Mouse (Mus musculus) embryo, embryonic 9.5 days (tissue): ENCODE results near the gene Apobec2.

ENCODE experiments used
- DNase-seq: peaks from one replicate; pipeline ENCODE4 v3.0.0-alpha.2; 2017; ENCODE audit errors: extremely low spot score

Gene Apobec2

DNA sequence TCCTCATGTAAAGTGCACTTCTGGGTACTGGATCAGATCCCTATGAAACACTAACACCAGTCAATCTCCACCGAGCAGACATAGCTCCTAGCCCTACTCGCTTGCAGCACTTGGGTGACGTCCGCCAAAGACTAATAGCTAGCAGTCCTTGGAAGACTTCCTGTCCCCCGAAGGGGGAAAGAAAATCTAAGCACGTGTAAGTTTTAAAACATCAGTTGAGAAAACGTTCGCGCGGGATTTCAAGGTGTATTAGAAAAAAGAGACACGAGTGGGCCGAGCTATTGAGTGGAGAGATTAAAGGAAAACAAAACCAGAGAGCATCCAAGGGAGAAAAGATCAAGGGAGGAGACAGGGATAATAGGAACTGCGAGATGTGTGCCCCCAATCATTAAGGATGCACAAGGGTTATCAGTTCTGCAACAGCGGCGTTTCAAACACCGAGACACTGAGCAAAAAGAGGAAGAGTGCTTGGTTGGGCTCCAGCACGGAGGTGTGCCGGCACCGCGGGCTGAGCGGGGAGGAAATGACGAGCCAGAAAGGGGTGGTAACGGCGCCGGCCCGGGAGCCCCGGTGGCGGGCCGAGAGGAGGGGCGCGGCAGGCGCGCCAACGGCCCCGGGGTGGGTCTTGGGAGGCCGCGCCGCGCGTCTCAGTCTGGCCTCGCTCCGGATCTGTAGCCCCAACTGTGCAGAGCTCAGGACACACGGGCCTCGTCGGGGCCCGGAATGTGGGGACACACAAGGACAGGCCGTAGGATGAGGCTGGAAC is 24.0 kb downstream of the Apobec2 start:
- DNase-seq: peak; percentile 77

DNA sequence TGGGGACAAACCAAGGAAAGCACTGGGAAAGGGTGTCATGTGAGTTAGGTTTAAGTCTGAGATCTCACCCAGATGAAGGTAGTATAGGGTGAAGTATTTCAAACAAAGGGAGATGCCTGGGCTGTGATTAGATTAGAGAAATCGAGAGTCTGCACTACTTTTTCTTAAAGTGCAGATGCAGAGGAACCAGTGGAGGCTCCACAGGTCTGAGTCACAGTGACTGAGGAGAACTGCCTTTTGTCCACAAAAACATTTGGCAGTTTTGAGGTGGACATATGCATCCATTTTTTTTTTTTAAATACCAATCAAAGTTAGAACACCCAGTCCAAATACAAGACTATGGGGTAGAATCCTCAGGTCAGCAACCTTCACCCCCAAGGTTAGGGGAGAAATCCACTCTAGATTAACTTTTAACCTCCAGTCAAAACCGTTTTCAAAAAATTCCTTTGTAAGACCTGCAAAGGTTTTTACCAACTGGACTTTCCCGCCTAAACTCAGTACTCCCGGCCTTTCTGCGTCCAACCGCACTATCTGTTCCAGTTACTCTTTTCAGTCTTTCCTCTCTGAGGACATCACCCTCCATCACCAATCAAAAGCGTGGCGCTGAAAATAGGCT is 24.7 kb downstream of the Apobec2 start:
- DNase-seq: no peak

DNA sequence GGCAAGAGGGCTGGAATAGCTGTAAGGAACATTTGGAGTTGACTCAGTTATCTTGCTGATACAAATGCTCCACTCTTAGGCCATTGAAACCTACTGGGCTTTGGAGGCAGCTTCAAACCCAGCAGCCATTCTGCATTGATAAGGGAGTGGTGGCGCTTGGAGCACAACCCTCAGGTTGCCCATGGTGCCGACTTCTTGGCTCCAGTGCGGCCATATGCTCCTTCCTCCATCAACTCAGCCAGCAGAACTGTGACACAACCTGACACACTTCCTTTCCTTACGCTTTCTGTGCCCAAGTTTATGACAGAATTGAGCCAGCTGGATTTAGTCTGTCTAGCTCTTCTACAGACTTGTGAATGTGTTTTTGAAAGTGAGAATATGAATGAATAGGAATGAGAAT is 25.6 kb downstream of the Apobec2 start:
- no peak for DNase-seq

DNA sequence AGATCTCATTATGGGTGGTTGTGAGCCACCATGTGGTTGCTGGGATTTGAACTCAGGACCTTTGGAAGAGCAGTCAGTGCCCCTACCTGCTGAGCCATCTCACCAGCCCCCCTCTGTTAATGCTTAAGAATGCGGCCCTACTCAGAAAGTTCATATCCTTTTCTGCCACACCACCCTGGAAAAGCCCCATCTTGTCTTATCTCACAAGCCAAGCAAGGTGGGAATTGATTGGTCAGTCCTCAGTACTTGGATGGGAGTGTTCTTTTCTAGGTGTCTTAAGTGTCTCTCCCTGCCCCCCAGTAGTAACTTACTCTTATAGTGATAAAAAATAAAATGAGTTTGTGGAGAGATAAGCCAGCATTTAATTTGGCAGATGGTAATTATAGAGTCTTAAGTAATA is 28.0 kb downstream of the Apobec2 start:
- DNase-seq: no peak

GRCm38 (mm10) chr17:48403848-48404247 is 28.9 kb downstream of the Apobec2 start:
- DNase-seq: no peak

- no peak for DNase-seq
Observed at GRCm38 (mm10) chr17:48402751-48403150, 30.0 kb downstream of the Apobec2 start.

DNA sequence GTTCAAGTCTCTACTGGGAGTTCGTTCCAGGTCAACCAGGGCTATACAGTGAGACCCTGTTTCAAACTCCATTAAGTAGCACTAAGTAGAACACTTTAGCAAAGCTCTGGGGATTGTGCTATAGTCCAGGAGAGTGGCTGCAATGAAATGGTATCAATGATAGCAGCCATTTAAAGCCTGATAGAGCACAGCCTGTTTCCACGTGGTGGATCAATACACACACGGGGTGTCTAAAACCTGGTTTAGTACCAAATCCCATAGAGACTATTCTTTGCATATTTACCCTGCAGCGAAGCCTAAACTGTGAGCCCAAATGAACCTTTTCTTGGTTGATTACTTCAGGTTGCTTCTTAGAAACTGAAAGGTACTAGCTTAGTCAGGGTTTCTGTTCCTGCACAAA is 31.0 kb downstream of the Apobec2 start:
- DNase-seq: no peak

DNA sequence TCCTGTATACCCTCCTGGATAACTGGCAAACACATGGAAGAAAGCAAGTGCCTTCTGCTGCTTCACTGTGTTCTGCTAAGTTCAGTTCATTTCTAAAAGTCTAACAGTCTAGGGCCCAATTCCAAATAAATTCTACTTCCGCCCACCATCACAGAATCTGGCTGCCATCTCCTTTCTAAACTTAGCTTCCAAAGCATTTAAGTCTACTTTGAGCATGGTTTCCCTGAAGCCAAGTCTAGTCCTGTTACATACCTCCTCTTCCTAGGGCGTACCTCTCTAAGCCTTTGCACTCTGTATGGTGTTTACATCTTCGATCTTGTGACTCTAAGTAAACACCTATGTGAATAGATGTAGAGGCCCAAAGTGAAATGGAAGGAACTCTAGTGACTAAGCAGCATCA is 40.1 kb downstream of the Apobec2 start:
- DNase-seq: no peak

GRCm38 (mm10) chr17:48391446-48391845 is 41.3 kb downstream of the Apobec2 start:
- DNase-seq: no peak

- no peak for DNase-seq
Observed at GRCm38 (mm10) chr17:48389442-48389841, 43.3 kb downstream of the Apobec2 start.

DNA sequence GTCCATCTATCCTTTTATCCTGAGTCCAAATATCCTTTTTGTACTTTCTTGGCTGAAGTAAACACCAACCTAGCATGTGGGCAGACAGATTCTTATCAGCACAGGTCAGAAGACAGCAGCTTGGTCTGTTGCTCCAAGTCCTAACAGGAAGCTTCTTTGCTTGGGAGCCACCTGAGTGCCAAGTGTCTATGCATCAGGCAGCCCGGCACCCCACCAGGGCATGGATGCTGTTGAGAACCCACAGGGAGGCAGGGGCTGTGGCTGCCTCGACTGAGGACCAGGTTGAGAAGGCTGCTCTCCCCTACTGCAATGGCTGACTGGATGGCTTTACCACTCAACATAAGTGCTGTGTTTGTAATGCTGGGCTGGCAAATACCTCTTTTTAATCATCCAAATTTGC is 44.1 kb downstream of the Apobec2 start:
- no peak for DNase-seq

GRCm38 (mm10) chr17:48385786-48386461 is 46.8 kb downstream of the Apobec2 start:
- no peak for DNase-seq

- no peak for DNase-seq
Observed at GRCm38 (mm10) chr17:48379050-48379449, 53.7 kb downstream of the Apobec2 start.

GRCm38 (mm10) chr17:48376102-48376501 is 56.6 kb downstream of the Apobec2 start:
- no peak for DNase-seq

- DNase-seq: no peak
Observed at GRCm38 (mm10) chr17:48372987-48373386, 59.7 kb downstream of the Apobec2 start.

DNA sequence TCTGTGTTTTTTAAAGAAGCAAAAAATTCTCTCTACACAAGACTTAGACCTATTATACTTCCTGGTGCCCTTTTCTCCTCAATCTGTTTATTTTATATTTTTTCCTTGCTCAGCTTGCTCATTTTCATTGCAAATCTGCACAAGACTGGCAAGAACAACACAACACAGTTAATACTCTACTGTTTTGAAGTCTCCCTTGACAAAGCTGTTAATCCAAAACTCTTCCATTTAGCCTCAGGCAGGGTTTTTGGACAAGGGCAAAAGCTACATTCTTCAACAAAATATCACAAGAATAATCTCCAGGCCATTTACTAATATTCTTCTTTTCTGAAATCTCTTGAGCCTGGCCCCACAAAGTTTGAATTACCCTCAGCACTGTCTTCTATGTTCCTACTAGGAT is 61.1 kb downstream of the Apobec2 start:
- DNase-seq: no peak
